Mouse (Mus musculus) cerebellum, adult 2 months (tissue): ENCODE measurements around the gene Psmb5.

Experiments
- CTCF ChIP-seq: fragments of 200-500 bp; IDR thresholded peaks from 2 replicates; pipeline ENCODE4 v1.5.1; 2011; ENCODE audit warnings: low read depth, mild to moderate bottlenecking, control low read depth, low read length, moderate library complexity, borderline replicate concordance; ENCODE audit not compliant: insufficient read depth
- POLR2A ChIP-seq: fragments of 200-500 bp; IDR thresholded peaks from 2 replicates; pipeline ENCODE4 v1.6.1; 2011; ENCODE audit warnings: low read length, control low read depth, borderline replicate concordance; ENCODE audit not compliant: insufficient read depth

- TF ChIP-seq CTCF (no peak), POLR2A (no peak)
Observed at GRCm38 (mm10) chr14:54569451-54570392, 48.1 kb downstream of the Psmb5 start.
